Mouse (Mus musculus): ENCODE measurements around the gene Mdm4. TPM values are rescaled to one million over a fixed set of nuclear protein-coding genes. Genes with fewer than 3 reads are reported as not detected.
"Not testable (repeated sequence)": the region's sequence is repeated elsewhere in the genome, so short reads cannot be mapped to it uniquely, and the experiment has no call there.

Mdm4 gene
- polyA plus RNA-seq, 1 experiment from 2014 or later = 24.1 TPM

DNA sequence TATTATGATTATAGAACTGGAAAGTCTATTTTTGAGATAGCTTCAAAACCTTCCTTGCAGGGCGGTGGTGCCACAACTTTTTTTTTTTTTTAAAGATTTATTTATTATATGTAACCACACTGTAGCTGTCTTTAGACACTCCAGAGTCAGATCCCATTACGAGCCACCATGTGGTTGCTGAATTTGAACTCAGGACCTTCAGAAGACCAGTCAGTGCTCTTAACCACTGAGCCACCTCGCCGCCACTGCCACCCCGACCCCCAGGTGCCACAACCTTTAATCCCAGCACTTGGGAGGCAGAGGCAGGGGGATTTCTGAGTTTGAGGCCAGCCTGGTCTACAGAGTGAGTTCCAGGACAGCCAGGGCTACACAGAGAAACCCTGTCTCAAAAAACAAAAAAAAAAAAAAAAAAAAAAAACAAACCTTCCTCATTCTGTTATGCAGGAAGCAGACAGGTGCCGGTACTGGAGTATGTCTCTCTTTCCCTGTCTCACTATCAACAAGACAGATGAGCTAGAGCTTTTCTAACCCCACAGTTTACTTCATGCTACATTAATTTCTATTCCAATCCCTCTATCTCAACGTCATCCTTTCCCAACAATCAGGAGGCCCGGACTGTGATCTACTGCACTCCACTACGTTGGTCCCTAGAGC lies 13.5 kb downstream of the Mdm4 start:
- Histone ChIP-seq H3K9ac (ENCODE audit: low read depth, low read length) (no peak overlapping the region), H3K4me3 (ENCODE audit: low read length) (no peak overlapping the region), H3K4me1 (ENCODE audit: control insufficient read depth, insufficient read depth, low read length) (no peaks in the 10 kb centered on the region), H3K27ac (ENCODE audit: low read length) (no peak overlapping the region), H3K36me3 (ENCODE audit: control insufficient read depth, insufficient read depth, low read length) (0 out of 2 replicates have a peak, but pooled peaks cover 3% of the 10 kb centered on the region), H3K27me3 (replicated peaks; ENCODE audit: control insufficient read depth, insufficient read depth, low read length) (no peaks in the 10 kb centered on the region), H3K4me2 (ENCODE audit: low read depth, low read length) (no peak overlapping the region), H3K9me3 (ENCODE audit: control insufficient read depth, low read length) (no peaks in the 10 kb centered on the region)
- 92% methylated on average over 9 of the region's 9 CpGs for WGBS
- no peak for ATAC-seq

DNA sequence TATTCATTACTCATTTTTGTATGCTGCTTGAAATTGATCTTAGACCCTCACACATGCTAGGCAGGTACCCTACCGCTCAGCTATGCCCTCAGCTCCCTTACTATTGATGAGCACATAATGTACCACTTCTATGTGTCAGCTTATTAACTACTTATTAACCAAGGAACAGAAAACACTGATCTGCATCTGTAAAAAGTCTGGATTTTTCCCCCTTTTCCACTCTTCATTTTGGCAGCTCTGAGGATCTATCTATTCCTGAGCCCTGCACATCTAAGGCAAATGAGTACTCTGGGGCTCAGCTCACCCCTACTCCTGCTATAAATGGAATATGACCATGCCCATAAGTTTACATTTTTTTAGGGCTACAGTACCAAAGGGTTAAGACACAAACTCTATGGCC lies 16.2 kb downstream of the Mdm4 start:
- Histone ChIP-seq H3K9me3 (ENCODE audit: control insufficient read depth, low read length) (no peaks in the 10 kb centered on the region), H3K27me3 (replicated peaks; ENCODE audit: control insufficient read depth, insufficient read depth, low read length) (no peaks in the 10 kb centered on the region), H3K4me2 (ENCODE audit: low read depth, low read length) (no peak overlapping the region), H3K36me3 (ENCODE audit: control insufficient read depth, insufficient read depth, low read length) (peaks cover 10% of the 10 kb centered on the region; the same call in 1 of the 2 replicates), H3K27ac (ENCODE audit: low read length) (no peak overlapping the region), H3K9ac (ENCODE audit: low read depth, low read length) (no peak overlapping the region), H3K4me1 (ENCODE audit: control insufficient read depth, insufficient read depth, low read length) (no peaks in the 10 kb centered on the region), H3K4me3 (ENCODE audit: low read length) (no peak overlapping the region)
- WGBS = 94% methylated on average over 1 of the region's 1 CpGs
- ATAC-seq = no peak

DNA sequence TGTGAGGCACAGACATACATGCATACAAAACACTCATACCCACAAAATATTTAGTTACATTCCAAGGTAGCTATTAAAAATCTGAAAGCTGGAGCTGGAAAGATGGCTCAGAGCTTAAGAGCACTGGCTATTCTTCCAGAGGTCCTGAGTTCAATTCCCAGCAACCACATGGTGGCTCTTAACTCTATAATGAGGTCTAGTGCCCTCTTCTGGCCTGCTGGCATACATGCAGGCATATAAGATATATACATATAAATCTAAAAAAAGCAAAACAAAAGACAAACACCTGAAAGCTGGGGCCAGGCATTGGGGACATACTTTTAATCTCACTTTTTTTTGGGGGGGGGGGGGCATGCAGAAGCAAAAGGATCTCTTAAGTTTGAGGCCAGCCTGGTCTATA lies 17.0 kb downstream of the Mdm4 start:
- no peaks in the 10 kb centered on the region for H3K9me3 ChIP-seq (ENCODE audit: control insufficient read depth, low read length)
- H3K4me2 ChIP-seq (ENCODE audit: low read depth, low read length) = no peak overlapping the region
- H3K9ac ChIP-seq (ENCODE audit: low read depth, low read length) = no peak overlapping the region
- no peak for ATAC-seq
- H3K4me3 ChIP-seq (ENCODE audit: low read length) = no peak overlapping the region
- H3K27ac ChIP-seq (ENCODE audit: low read length) = no peak overlapping the region
- H3K36me3 ChIP-seq (ENCODE audit: control insufficient read depth, insufficient read depth, low read length) = peaks cover 10% of the 10 kb centered on the region; the same call in 1 of the 2 replicates
- H3K27me3 ChIP-seq (replicated peaks; ENCODE audit: control insufficient read depth, insufficient read depth, low read length) = no peaks in the 10 kb centered on the region
- no peaks in the 10 kb centered on the region for H3K4me1 ChIP-seq (ENCODE audit: control insufficient read depth, insufficient read depth, low read length)

DNA sequence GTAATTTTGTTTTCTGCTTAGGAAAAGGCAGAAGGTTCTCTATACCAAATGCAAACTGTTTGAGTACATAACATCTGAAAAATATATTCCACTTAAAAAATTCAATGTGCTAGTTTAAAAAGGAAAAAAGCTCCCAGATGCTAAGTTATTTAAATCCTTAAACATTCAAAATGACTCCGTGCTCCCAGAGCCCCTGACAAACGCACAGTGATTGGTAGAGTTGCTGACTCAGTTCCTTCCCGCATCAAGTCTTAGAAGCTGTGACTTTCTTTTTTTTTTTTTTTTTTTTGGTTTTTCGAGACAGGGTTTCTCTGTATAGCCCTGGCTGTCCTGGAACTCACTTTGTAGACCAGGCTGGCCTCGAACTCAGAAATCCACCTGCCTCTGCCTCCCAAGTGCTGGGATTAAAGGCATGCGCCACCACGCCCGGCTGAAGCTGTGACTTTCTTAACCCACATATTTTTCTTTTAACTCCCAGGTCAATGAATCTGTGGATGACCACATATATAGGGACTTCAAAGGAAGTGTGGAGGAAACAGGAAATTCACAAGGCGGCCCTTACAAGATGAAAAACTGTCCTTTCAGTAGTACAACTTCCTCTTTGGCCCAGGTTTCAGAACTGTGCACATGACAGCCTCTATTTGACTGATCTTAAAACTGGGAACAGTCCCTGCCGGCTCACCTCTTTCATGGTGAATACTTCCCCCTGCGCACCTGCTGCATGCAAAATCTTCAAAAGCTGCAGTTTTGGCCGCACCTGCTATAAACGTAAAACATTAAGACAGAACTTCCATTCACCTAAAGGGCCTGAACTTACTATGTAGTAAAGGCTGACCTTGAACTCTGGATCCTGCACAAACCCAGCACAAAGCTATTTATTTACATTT lies 18.2 kb downstream of the Mdm4 start:
- Histone ChIP-seq H3K27ac (ENCODE audit: low read length) (no peak overlapping the region), H3K36me3 (ENCODE audit: control insufficient read depth, insufficient read depth, low read length) (peaks cover 10% of the 10 kb centered on the region; the same call in 1 of the 2 replicates), H3K9ac (ENCODE audit: low read depth, low read length) (no peak overlapping the region), H3K27me3 (replicated peaks; ENCODE audit: control insufficient read depth, insufficient read depth, low read length) (no peaks in the 10 kb centered on the region), H3K4me3 (ENCODE audit: low read length) (no peak overlapping the region), H3K9me3 (ENCODE audit: control insufficient read depth, low read length) (no peaks in the 10 kb centered on the region), H3K4me2 (ENCODE audit: low read depth, low read length) (no peak overlapping the region), H3K4me1 (ENCODE audit: control insufficient read depth, insufficient read depth, low read length) (no peaks in the 10 kb centered on the region)
- WGBS = 80% methylated on average over 11 of the region's 13 CpGs
- no peak for ATAC-seq

DNA sequence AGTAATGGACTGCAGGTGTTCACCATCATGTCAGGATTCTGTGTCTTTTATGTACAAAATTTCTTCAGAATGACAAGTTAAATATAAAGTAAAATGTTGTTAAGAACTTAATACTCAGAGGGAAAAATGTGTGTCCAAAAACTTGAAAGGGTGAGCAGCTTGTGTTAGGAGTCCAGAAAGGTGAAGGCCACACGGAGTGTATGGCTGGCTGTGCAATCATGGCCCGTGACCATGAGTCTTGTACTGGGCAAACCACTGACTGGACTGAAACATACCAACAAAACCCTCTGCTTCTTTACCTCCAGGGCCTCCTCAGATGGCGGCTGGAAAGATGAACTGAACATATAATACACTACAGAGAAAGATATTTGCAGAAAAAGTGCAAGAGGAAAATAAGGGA lies 23.8 kb downstream of the Mdm4 start:
- Histone ChIP-seq H3K27ac (ENCODE audit: low read length) (no peak overlapping the region), H3K4me1 (ENCODE audit: control insufficient read depth, insufficient read depth, low read length) (no peaks in the 10 kb centered on the region), H3K36me3 (ENCODE audit: control insufficient read depth, insufficient read depth, low read length) (peaks cover 17% of the 10 kb centered on the region; the same call in 1 of the 2 replicates), H3K9ac (ENCODE audit: low read depth, low read length) (no peak overlapping the region), H3K9me3 (ENCODE audit: control insufficient read depth, low read length) (no peaks in the 10 kb centered on the region), H3K4me2 (ENCODE audit: low read depth, low read length) (no peak overlapping the region), H3K27me3 (replicated peaks; ENCODE audit: control insufficient read depth, insufficient read depth, low read length) (no peaks in the 10 kb centered on the region), H3K4me3 (ENCODE audit: low read length) (no peak overlapping the region)
- WGBS = 89% methylated on average over 3 of the region's 3 CpGs
- ATAC-seq = no peak

DNA sequence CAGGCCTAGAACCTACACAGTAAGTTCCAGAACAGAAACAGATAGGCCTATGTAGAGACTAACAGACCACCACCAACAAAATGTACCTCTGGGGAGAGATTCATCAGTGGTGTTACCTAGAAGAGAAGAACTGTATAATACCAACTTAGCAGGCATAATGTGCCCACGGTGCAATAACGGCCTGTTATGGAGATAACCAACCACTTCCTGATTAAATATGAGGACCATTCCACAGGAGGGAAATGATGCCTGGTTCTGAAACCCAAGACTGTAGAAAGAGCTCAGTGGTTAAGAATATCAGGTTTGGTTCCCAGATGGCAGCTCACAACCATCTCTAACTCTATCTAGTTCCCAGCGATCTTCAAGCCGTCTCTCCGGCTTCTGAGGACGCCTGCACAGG lies 30.0 kb downstream of the Mdm4 start:
- Histone ChIP-seq H3K9me3 (ENCODE audit: control insufficient read depth, low read length) (no peaks in the 10 kb centered on the region), H3K4me2 (ENCODE audit: low read depth, low read length) (no peak overlapping the region), H3K27me3 (replicated peaks; ENCODE audit: control insufficient read depth, insufficient read depth, low read length) (no peaks in the 10 kb centered on the region), H3K4me1 (ENCODE audit: control insufficient read depth, insufficient read depth, low read length) (no peaks in the 10 kb centered on the region), H3K4me3 (ENCODE audit: low read length) (no peak overlapping the region), H3K36me3 (ENCODE audit: control insufficient read depth, insufficient read depth, low read length) (peaks cover 16% of the 10 kb centered on the region; the same call in 1 of the 2 replicates), H3K27ac (ENCODE audit: low read length) (no peak overlapping the region), H3K9ac (ENCODE audit: low read depth, low read length) (no peak overlapping the region)
- no peak for ATAC-seq
- 98% methylated on average over 6 of the region's 6 CpGs for WGBS

DNA sequence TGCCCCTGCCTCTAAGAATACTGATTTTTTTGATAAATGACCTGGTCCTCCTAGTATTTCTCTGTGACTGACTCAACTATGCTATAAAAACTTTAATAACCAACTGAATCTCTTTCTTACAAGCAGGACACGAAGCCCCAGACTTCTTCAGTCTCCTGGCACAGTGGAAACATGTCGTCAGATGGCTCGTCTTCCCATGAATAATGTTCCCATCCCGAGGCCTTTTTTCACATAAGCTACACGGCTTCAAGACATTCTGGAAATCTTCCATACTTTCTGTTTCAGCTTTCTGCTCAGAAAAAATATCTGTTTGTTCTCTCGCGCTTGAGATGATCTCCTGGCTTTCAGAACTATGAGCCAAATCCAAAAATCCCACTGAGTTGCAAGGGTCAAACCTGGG lies 38.8 kb downstream of the Mdm4 start:
- Histone ChIP-seq H3K9ac (ENCODE audit: low read depth, low read length) (no peak overlapping the region), H3K4me1 (ENCODE audit: control insufficient read depth, insufficient read depth, low read length) (no peaks in the 10 kb centered on the region), H3K36me3 (ENCODE audit: control insufficient read depth, insufficient read depth, low read length) (peaks cover 18% of the 10 kb centered on the region), H3K9me3 (ENCODE audit: control insufficient read depth, low read length) (no peaks in the 10 kb centered on the region), H3K27ac (ENCODE audit: low read length) (no peak overlapping the region), H3K27me3 (replicated peaks; ENCODE audit: control insufficient read depth, insufficient read depth, low read length) (no peaks in the 10 kb centered on the region), H3K4me3 (ENCODE audit: low read length) (no peak overlapping the region), H3K4me2 (ENCODE audit: low read depth, low read length) (no peak overlapping the region)
- no peak for ATAC-seq
- 82% methylated on average over 7 of the region's 7 CpGs for WGBS

DNA sequence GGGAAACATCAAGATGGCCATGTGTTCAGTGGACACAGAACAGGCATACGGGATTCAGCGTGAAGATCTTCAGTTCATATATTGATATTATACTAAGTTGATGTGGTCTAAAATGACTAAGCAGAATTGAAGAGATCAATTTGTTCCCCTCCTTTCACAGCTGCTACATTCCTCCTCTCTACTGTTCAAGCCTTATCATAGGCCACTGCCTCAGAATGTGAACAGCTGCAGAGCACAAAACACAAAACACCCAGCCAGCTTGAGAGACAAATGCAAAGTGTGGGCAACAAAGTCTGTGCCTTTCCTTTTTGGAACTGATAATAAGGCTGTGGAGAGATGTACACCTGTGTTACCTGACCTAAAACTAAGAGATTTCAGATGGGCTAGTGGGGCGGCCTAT lies 39.6 kb downstream of the Mdm4 start:
- H3K4me3 ChIP-seq (ENCODE audit: low read length) = no peak overlapping the region
- no peaks in the 10 kb centered on the region for H3K9me3 ChIP-seq (ENCODE audit: control insufficient read depth, low read length)
- no peak for ATAC-seq
- no peak overlapping the region for H3K27ac ChIP-seq (ENCODE audit: low read length)
- H3K9ac ChIP-seq (ENCODE audit: low read depth, low read length) = no peak overlapping the region
- H3K4me2 ChIP-seq (ENCODE audit: low read depth, low read length) = no peak overlapping the region
- no peaks in the 10 kb centered on the region for H3K4me1 ChIP-seq (ENCODE audit: control insufficient read depth, insufficient read depth, low read length)
- no peaks in the 10 kb centered on the region for H3K27me3 ChIP-seq (replicated peaks; ENCODE audit: control insufficient read depth, insufficient read depth, low read length)
- peaks cover 18% of the 10 kb centered on the region for H3K36me3 ChIP-seq (ENCODE audit: control insufficient read depth, insufficient read depth, low read length)
- 91% methylated on average over 3 of the region's 3 CpGs for WGBS

DNA sequence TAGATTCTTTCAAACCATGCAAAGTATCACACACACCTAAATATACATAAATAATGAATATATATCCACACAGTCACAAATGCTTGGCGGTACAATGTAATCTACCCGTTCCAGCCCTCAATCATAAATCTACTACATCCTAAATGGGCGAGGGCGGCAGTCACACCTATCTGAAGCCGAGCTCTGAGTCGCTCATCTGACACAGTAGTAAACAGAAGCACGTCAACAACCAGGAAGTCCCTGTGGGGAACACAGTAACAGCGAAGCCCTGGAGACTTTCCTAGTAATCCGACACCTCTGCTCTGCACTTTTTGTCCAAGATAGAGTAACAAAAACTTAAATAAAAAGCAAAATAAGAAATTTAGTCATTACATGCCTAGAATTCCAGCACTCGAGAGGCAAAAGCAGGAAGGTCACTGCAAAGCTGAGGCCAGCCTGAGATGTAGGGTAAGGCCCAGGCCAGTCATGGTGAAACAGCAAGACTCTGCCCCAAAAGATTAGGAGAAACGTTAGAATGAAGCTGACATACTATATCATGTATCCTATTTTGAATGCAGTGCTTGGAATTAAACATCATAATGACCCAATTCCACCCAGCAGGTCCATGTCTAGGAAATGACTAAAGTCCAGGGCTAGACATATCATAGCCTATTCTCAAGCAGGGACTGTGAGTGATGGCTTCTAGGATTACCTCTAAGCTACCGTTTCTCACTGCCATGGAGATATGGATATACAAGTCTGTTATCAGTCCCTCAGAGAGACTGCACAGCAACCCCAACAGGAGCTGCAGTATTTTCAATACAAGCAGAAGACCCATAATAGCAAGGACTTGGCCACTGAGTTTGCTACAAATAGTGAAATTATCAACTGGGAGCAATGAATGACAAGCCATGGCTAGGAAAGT lies 41.6 kb downstream of the Mdm4 start:
- not testable (repeated sequence) for H3K27me3 ChIP-seq (replicated peaks; ENCODE audit: control insufficient read depth, insufficient read depth, low read length); ATAC-seq; H3K4me1 ChIP-seq (ENCODE audit: control insufficient read depth, insufficient read depth, low read length); H3K4me2 ChIP-seq (ENCODE audit: low read depth, low read length); H3K9me3 ChIP-seq (ENCODE audit: control insufficient read depth, low read length); H3K27ac ChIP-seq (ENCODE audit: low read length); H3K9ac ChIP-seq (ENCODE audit: low read depth, low read length); H3K4me3 ChIP-seq (ENCODE audit: low read length)
- WGBS = 70% methylated on average over 12 of the region's 12 CpGs
- H3K36me3 ChIP-seq (ENCODE audit: control insufficient read depth, insufficient read depth, low read length) = peaks cover 24% of the 10 kb centered on the region
